Mouse (Mus musculus) cerebellum, adult (tissue): ENCODE measurements at regions not wholly inside any gene's neighbourhood (a gene's known extent, or its start where the extent isn't known, plus 50 kb on each side); places are given as distances from the start of the nearest gene placed in this dataset.

Experiments used
- ATAC-seq: cut with Nextera tagmentation; 2 replicates; pipeline ENCODE4 v1.9.2; 2017; ENCODE audit warnings: mild to moderate bottlenecking, moderate library complexity, mixed read lengths; ENCODE audit not compliant: insufficient number of reproducible peaks, low FRiP score, low TSS enrichment

- ATAC-seq, result no peak
These were observed 1700.9 kb upstream of the Sel1l start for GRCm38 (mm10) chr12:93549900-93550299.

- ATAC-seq, result no peak
These were observed 1674.5 kb upstream of the Sel1l start for GRCm38 (mm10) chr12:93523465-93523864.

GRCm38 (mm10) chr12:93486381-93486780, 1637.4 kb upstream of the Sel1l start:
- no peak for ATAC-seq

GRCm38 (mm10) chr12:93462106-93462505, 1613.1 kb upstream of the Sel1l start:
- ATAC-seq, result no peak

GRCm38 (mm10) chr12:93449436-93449835, 1600.5 kb upstream of the Sel1l start:
- no peak for ATAC-seq

GRCm38 (mm10) chr12:93429218-93429617, 1580.3 kb upstream of the Sel1l start:
- ATAC-seq, result no peak

- ATAC-seq, result no peak
These were observed 1579.0 kb upstream of the Sel1l start for GRCm38 (mm10) chr12:93427988-93428387.

DNA sequence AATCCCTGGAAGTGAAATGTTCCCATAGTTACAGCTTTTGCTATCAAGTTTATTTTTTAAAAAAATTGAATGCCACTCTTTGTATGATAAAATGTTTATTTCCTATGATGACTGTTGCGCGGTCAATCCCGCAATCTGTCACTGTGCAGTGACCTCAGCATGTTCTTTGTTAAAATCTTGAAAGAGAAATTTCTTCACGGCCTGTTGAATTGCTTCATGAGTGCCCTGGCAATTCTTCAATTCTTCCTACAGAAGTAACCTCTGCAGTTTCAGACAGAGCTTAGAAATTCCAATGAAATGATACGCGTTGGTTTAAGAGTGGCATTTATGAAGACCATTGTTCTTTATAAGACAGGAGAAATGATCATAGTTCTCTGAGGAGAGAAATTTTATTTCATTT, 1567.4 kb upstream of the Sel1l start:
- no peak for ATAC-seq

- ATAC-seq, result no peak
These were observed 1566.8 kb upstream of the Sel1l start for GRCm38 (mm10) chr12:93415791-93416190.

DNA sequence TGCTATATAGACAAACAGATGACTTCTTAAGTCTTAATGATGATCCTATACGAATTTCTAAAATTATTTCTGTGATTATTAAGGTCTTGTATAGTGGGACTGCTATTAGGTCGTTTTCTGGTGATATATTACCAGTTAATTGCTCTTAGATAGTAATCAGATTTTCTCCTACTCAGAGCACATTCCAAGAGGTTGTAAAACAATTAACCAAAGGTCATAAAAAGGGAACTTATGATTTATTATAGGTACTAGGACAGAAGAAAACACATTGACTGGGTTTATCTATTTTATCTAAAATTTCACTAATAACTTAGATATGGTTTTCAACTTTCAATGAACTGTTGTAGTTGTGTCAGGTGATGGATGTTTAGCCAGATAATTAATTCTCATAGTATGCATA, 1536.6 kb upstream of the Sel1l start:
- ATAC-seq, result no peak

DNA sequence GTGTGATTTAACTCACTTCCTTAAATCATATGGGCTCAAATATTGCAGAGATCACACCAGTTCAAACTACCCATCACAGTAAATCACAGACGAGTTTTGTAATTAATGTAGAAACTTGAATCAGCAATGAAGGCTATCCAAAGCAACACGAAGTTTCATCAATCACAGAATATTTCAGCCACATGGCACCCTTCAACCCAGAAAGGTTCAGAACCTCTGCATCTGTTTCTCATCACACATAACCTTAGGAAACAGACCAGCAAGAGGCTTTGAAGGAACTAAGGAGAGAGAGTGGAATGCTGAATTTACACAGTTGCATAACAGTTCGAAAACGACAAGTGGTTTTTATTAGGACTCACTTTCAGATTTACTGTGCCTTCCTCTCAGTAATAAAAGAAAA, 1494.0 kb upstream of the Sel1l start:
- ATAC-seq, result no peak

DNA sequence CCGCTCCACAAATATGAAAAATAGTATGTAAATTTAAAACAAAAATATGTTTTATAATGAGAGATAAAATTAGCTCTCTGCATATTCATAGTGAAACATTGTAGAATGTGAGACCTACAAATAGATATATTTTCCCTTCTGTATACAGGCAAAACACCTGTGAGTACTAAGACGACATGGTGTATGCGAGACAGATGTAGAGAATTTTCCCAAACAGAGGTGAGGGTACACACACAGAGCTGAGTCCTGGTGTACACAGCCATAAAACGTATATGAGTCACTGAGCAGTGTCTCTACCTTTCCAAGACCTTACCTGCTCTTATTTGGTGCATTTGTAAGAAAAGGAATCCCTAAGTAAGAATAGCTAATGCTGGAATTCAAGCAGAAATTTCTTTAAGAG, 1493.6 kb upstream of the Sel1l start:
- ATAC-seq, result no peak

GRCm38 (mm10) chr12:93335520-93335919, 1486.6 kb upstream of the Sel1l start:
- no peak for ATAC-seq

GRCm38 (mm10) chr12:93312214-93312613, 1463.3 kb upstream of the Sel1l start:
- no peak for ATAC-seq

DNA sequence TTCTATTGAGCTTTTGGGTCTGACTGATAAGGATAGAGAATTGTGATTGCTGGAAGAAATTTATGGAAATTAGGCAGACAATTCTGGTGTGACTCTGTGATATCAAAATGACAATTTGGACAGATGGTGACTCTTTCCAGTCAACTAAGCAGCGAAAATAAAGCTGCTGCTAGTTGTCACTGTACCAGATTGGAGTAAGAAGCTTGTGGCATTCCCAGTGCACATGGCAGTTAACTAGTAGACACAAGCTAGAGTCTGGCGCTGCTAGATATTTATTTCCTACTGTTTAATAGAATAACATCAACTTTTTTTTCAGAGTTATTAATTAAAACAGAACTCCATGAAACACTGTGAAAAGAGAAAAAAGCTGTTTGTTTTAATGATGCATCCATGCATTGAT, 1432.9 kb upstream of the Sel1l start:
- no peak for ATAC-seq

DNA sequence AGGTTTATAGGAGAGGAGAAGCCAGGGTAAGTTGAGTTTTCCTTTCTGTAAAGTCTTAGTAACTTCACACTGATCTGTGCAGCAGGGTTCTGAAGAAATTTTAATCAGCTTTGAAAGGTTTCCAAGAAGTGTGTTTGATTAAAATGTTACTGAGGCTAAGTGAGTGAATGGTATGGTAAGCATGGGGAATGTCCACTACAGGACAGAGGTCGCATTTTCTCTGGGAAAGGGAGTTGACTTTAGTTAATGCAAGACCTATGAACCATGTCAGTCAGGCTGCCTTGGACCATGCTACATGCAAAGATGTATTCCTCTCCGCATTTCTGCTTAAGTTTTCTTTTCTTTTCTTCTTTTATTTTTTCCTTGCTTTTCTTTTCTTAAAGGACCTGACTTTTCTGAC, 1424.7 kb upstream of the Sel1l start:
- ATAC-seq, result no peak

DNA sequence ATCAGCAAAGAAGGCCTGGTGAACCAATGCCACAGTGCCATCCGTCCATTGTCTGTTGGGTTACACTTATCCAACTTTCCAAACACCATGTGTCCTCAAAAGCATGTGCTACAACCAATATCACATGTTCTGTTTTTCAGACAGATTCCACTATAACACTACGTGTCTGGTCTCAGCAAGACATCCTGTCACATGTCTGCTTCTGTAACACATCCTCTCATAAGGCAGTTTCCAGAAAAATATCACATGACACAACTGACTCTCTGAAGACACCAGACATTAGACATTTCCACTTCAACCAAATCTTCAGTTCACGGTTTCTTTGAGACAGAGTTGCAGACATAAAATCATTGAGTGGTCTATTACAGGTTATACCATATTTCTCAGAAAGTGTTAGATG, 1381.3 kb upstream of the Sel1l start:
- no peak for ATAC-seq

GRCm38 (mm10) chr12:93226826-93227225, 1377.9 kb upstream of the Sel1l start:
- ATAC-seq, result no peak

- no peak for ATAC-seq
These were observed 1372.4 kb upstream of the Sel1l start for GRCm38 (mm10) chr12:93221179-93221922.

DNA sequence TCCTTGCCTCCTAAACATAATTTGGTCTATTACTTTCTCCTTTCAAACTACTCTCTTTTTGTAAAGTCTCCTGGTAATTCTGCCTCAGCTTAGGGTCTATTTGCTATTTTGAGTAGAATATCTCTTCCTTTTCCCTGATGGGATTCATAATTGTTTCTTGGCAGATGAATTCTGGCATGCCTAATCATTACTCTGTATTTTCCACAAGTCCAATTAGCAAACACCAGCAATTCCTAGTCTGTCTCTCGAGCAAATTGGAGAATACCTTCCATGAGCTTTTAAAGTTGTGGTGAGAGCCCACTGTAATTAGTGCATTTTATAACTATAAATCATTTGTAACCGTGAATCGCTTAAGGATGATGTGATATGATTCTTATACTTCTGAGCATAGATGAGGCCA, 1358.6 kb upstream of the Sel1l start:
- ATAC-seq, result no peak

DNA sequence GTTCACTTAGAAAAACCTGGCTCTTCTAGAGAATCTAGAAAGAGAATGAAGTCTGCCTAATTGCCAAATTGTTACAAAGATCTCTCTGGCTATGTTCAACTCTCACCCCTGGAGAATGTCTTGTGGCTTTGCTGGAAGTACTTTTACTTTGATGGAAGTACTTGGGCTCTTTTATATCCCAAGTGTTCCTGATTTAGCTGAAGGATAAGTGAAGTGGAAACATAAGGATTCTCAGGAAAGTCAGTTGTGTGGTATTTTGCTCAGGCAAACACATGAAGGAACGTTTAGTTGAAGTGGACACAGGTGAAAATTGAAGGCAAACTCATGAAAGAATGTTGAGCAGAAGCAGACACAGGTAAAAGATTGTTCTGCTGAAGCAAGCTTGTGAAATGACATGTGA, 1340.0 kb upstream of the Sel1l start:
- no peak for ATAC-seq

DNA sequence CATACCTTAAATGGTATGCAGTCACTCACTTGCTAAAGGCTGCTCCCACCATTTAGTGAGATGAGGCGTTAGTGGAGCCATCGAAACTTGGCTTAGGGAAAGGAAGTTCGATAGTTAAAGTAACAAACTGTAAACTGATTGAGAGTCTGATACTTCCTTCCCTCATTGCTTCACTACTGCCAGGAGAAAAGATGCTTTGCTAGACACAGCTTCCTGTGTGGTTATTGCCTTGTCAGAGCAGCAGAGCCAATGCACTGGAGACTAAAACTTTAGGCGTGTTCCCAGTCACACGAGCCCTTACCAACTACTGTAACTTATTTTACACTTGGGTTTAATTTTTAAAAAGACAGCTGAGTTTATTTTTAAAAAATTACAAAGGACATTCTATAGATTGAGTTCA, 1324.8 kb upstream of the Sel1l start:
- ATAC-seq, result no peak

GRCm38 (mm10) chr12:93160252-93160651, 1311.3 kb upstream of the Sel1l start:
- ATAC-seq, result no peak
